Mouse (Mus musculus) lung, embryonic 14.5 days (tissue): Measurements from ENCODE around the gene Pmfbp1. TPM values are rescaled to one million over a fixed set of nuclear protein-coding genes. Genes with fewer than 3 reads are reported as not detected.

Experiments
- ATAC-seq: fragments of 200-750 bp; cut with Nextera tagmentation; 2 replicates; pipeline ENCODE4 v1.8.0; 2017; ENCODE audit warnings: mild to moderate bottlenecking, moderate TSS enrichment, moderate library complexity; ENCODE audit not compliant: insufficient read depth
- DNase-seq: peaks from one replicate; pipeline ENCODE4 v3.0.0-alpha.2; 2015
- H3K27ac ChIP-seq: fragments of 300-500 bp; sonication (generic); 2 replicates; pipeline ENCODE4 v1.5.1; 2014; ENCODE audit warnings: low read depth, mild to moderate bottlenecking, moderate library complexity
- H3K27me3 ChIP-seq: fragments of 300-500 bp; sonication (generic); 2 replicates; pipeline ENCODE4 v1.6.1; 2014; ENCODE audit warnings: low read length, control low read depth; ENCODE audit not compliant: insufficient read depth
- H3K36me3 ChIP-seq: fragments of 300-500 bp; sonication (generic); 2 replicates; pipeline ENCODE4 v1.6.1; 2014; ENCODE audit warnings: control low read depth; ENCODE audit not compliant: insufficient read depth
- H3K4me1 ChIP-seq: fragments of 300-500 bp; sonication (generic); 2 replicates; pipeline ENCODE4 v1.6.1; 2014; ENCODE audit warnings: antibody characterized with exemption, control low read depth; ENCODE audit not compliant: insufficient read depth
- H3K4me2 ChIP-seq: fragments of 300-500 bp; sonication (generic); 2 replicates; pipeline ENCODE4 v1.6.1; 2014; ENCODE audit warnings: mild to moderate bottlenecking
- H3K4me3 ChIP-seq: fragments of 300-500 bp; sonication (generic); 2 replicates; pipeline ENCODE4 v1.5.1; 2014; ENCODE audit warnings: low read depth, low read length
- H3K9ac ChIP-seq: fragments of 300-500 bp; sonication (generic); 2 replicates; pipeline ENCODE4 v1.6.1; 2014
- H3K9me3 ChIP-seq: fragments of 300-500 bp; sonication (generic); 2 replicates; pipeline ENCODE4 v1.6.1; 2016; ENCODE audit warnings: low read depth, low read length, control low read depth
- CTCF ChIP-seq: IDR thresholded peaks from 2 replicates; pipeline ENCODE4 v1.5.1; 2016; ENCODE audit warnings: antibody characterized with exemption, low read depth
- WGBS: fragments of 180-500 bp; shearing (Covaris S2); extraction: QIAGEN DNeasy Blood & Tissue Kit; methylation state at CpG from one replicate; pipeline ENCODE4 v1.1.7; 2014; 5-methylcytosine and 5-hydroxymethylcytosine counted together
- polyA plus RNA-seq: library from polyadenylated mRNA; unstranded; fragments of >200 nt; fragmentation: Nextera tagmentation; extraction: Ambion mirVana; gene quantifications from 2 replicates; pipeline ENCODE4 v1.2.1, GENCODE M21; 2014

Pmfbp1 gene
- polyA plus RNA-seq, 1 experiment from 2014 or later, result 0.08 TPM

GRCm38 (mm10) chr8:109590901-109591300 lies 97.1 kb downstream of the Pmfbp1 start:
- H3K9me3 ChIP-seq, result no peaks in the 10 kb centered on the region
- H3K27ac ChIP-seq, result no peak overlapping the region
- H3K4me1 ChIP-seq, result no peaks in the 10 kb centered on the region
- no peak for ATAC-seq
- no peak for TF ChIP-seq CTCF
- H3K36me3 ChIP-seq, result peaks cover 28% of the 10 kb centered on the region; the same call in 1 of the 2 replicates
- no peaks in the 10 kb centered on the region for H3K27me3 ChIP-seq
- no peak overlapping the region for H3K4me3 ChIP-seq
- no peak overlapping the region for H3K9ac ChIP-seq
- H3K4me2 ChIP-seq, result no peak overlapping the region
- DNase-seq, result no peak
- WGBS, result 85% methylated on average over 9 of the region's 9 CpGs

DNA sequence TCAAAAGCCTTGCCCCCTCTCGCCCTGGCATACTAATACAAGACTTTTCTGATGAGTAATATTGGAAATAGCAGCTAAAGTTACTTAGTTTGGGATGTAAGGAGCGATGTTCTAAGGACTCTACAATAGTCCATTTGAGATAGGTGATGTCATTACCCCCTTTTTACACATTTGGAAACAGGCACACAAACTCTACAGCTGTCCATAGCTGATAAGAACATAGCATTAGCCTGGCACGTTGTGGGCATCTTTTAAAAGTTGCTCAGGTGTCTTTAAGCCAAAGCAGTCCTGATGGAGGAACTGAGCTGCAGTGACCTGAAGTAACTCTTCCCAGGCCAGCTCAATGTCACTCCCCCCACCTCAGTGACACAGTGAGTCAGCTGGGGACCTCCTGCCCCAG lies 97.5 kb downstream of the Pmfbp1 start:
- no peak for TF ChIP-seq CTCF
- DNase-seq, result no peak
- Histone ChIP-seq H3K27ac (no peak overlapping the region), H3K4me2 (no peak overlapping the region), H3K4me1 (no peaks in the 10 kb centered on the region), H3K27me3 (no peaks in the 10 kb centered on the region), H3K36me3 (peaks cover 28% of the 10 kb centered on the region; the same call in 1 of the 2 replicates), H3K4me3 (no peak overlapping the region), H3K9me3 (no peaks in the 10 kb centered on the region), H3K9ac (no peak overlapping the region)
- WGBS, result 83% methylated on average over 3 of the region's 3 CpGs
- ATAC-seq, result no peak

- ATAC-seq (no peak), DNase-seq (no peak)
- Histone ChIP-seq H3K4me1 (no peaks in the 10 kb centered on the region), H3K9me3 (no peaks in the 10 kb centered on the region), H3K27ac (no peak overlapping the region), H3K4me3 (no peak overlapping the region), H3K27me3 (no peaks in the 10 kb centered on the region), H3K36me3 (peaks cover 30% of the 10 kb centered on the region; the same call in 1 of the 2 replicates), H3K9ac (no peak overlapping the region), H3K4me2 (no peak overlapping the region)
- TF ChIP-seq CTCF, result no peak
- WGBS, result 71% methylated on average over 5 of the region's 5 CpGs
Observed at GRCm38 (mm10) chr8:109592164-109592563, 98.3 kb downstream of the Pmfbp1 start.

Other genes starting within 250 kb of the Pmfbp1 start
- gene Dhx38, start 71.8 kb downstream of the Pmfbp1 start, polyA plus RNA-seq, result 23.5 and 25.1 TPM in 2 replicates
- 25.1 and 26.0 TPM in 2 replicates for gene Txnl4b, start 71.9 kb downstream of the Pmfbp1 start, polyA plus RNA-seq
- 3.6 and 7.4 TPM in 2 replicates for gene Hp, start 85.1 kb downstream of the Pmfbp1 start, polyA plus RNA-seq
- gene Dhodh, start 114.6 kb downstream of the Pmfbp1 start, polyA plus RNA-seq, result 45.1 and 51.3 TPM in 2 replicates
- 0.09 TPM in 1 of 2 replicates, not detected in the other for gene Pkd1l3, start 120.5 kb downstream of the Pmfbp1 start, polyA plus RNA-seq
- 136 and 140 TPM in 2 replicates for gene Ist1, start 199.2 kb downstream of the Pmfbp1 start, polyA plus RNA-seq
- 29.0 and 29.2 TPM in 2 replicates for gene Zfp821, start 211.5 kb downstream of the Pmfbp1 start, polyA plus RNA-seq
- gene Atxn1l, start 243.7 kb downstream of the Pmfbp1 start, polyA plus RNA-seq, result 8.4 and 11.2 TPM in 2 replicates